Mouse (Mus musculus): Measurements from ENCODE around the gene Lmod3. TPM values are rescaled to one million over a fixed set of nuclear protein-coding genes. Genes with fewer than 3 reads are reported as not detected.

Gene Lmod3
- total RNA-seq, 2 experiments from 2014 or later = 58.1 to 67.1 TPM

Other genes with a start within 250 kb of the Lmod3 start
- not detected for gene Fam19a4, start 192.3 kb downstream of the Lmod3 start, total RNA-seq (2021)
- gene Eogt, start 103.6 kb downstream of the Lmod3 start, total RNA-seq (2021) = 10 to 100 TPM; 12.8 TPM
- gene Tmf1, start 73.6 kb downstream of the Lmod3 start, total RNA-seq (2021) = 10 to 100 TPM; 38.2 to 40.5 TPM
- 10 to 100 TPM; 55.0 to 62.2 TPM for gene Uba3, start 47.1 kb downstream of the Lmod3 start, total RNA-seq (2021)
- gene Arl6ip5, start 42.1 kb downstream of the Lmod3 start, total RNA-seq (2021) = 100 to 1,000 TPM; 125 to 130 TPM

Data from heart, adult 18-20 months (tissue).